Comparison of ENCODE assay signal across 10 mouse cellular contexts in genomic region chr5:103770447-103771222, GRCm38 (mm10).
DNase-seq lines count a peak whose midpoint lies in the region; ATAC-seq and TF ChIP-seq lines count a peak whose summit lies in the region.
"Had no signal": no experiment of that assay in that cellular context is flagged by ENCODE, and none has a peak within 500 bp of the region (broad histone marks: within the 10 kb centered on the region; RNA-seq: fewer than 3 reads in every experiment).

No protein-coding gene starts in this region.

- peak; percentile 39; the same call in 1 of the 2 replicates for TF ChIP-seq CTCF in kidney, postnatal 0 days (IDR thresholded peaks at IDR 0.05; ENCODE audit: low read depth)

- peak overlapping the region; percentile 92 for H3K27ac ChIP-seq in kidney, postnatal 0 days
- H3K27ac ChIP-seq in limb, embryonic 10.5 days = no peak overlapping the region

- H3K4me3 ChIP-seq in kidney, postnatal 0 days (replicated peaks; ENCODE audit: low read depth, low read length) = no peak overlapping the region
- no peak overlapping the region for H3K4me3 ChIP-seq in limb, embryonic 10.5 days
- H3K4me3 ChIP-seq: limb, embryonic 12.5 days; myocyte had no signal

- intact Hi-C loops in heart, postnatal 10 days (cut with DNase I) = no loop called here

- peaks cover 43% of the 10 kb centered on the region for H3K4me1 ChIP-seq in kidney, postnatal 0 days (replicated peaks; ENCODE audit: insufficient read depth, low read length)
- H3K4me1 ChIP-seq in limb, embryonic 10.5 days = peaks cover 40% of the 10 kb centered on the region

- peak; percentile 51 for DNase-seq in adrenal gland, postnatal 10 days
- DNase-seq in adrenal gland, postnatal 4 days (ENCODE audit: low spot score in 2 of 2) = no peak
- no peak for DNase-seq in kidney, postnatal 0 days (ENCODE audit: low spot score)
- no peak for DNase-seq in kidney, adult 8-10 months
- DNase-seq in heart, postnatal 10 days = peak; percentile 61 to 79
- peak; percentile 65 for DNase-seq in lung, postnatal 14 days
- no peak for DNase-seq in thymus, postnatal 25 days
- no peak for DNase-seq in limb, embryonic 10.5 days (ENCODE audit: low spot score)

- H3K4me2 ChIP-seq in kidney, postnatal 0 days (ENCODE audit: low read length) = no peak overlapping the region
- H3K4me2 ChIP-seq: limb, embryonic 12.5 days had no signal

- 74% methylated on average over 6 of the region's 6 CpGs for WGBS in kidney, postnatal 0 days
- WGBS in limb, embryonic 10.5 days = 75% methylated on average over 6 of the region's 6 CpGs

- H3K9ac ChIP-seq in kidney, postnatal 0 days (ENCODE audit: low read depth, low read length) = no peak overlapping the region
- H3K9ac ChIP-seq: limb, embryonic 12.5 days had no signal

- ATAC-seq in kidney, postnatal 0 days (replicated peaks; ENCODE audit: low FRiP score, low read depth) = no peak

- no peaks in the 10 kb centered on the region for H3K27me3 ChIP-seq in kidney, postnatal 0 days (ENCODE audit: insufficient read depth, low read length)
- H3K27me3 ChIP-seq in limb, embryonic 10.5 days (ENCODE audit: low read depth, poor library complexity, severe bottlenecking) = no peaks in the 10 kb centered on the region
- H3K27me3 ChIP-seq: limb, embryonic 12.5 days had no signal

- 0 out of 2 replicates have a peak, but pooled peaks cover 3% of the 10 kb centered on the region for H3K9me3 ChIP-seq in kidney, postnatal 0 days (replicated peaks; ENCODE audit: low read length)
- H3K9me3 ChIP-seq in limb, embryonic 10.5 days (replicated peaks) = peaks cover 4% of the 10 kb centered on the region; the same call in 1 of the 2 replicates

- no peaks in the 10 kb centered on the region for H3K36me3 ChIP-seq in kidney, postnatal 0 days (ENCODE audit: insufficient read depth, low read length)
- peaks cover 5% of the 10 kb centered on the region; the same call in 1 of the 2 replicates for H3K36me3 ChIP-seq in limb, embryonic 10.5 days
- H3K36me3 ChIP-seq: limb, embryonic 12.5 days had no signal

Comparison
In these comparisons a context has a peak if more than half of its experiments do, and no peak if none do; other contexts are left out.
1. DNase-seq: peak in adrenal gland, postnatal 10 days (single experiment), heart, postnatal 10 days (2 of 2) and lung, postnatal 14 days (single experiment); none in adrenal gland, postnatal 4 days (0 of 2), kidney, postnatal 0 days (single experiment), kidney, adult 8-10 months (0 of 2), thymus, postnatal 25 days (single experiment) and limb, embryonic 10.5 days (single experiment).